Comparison of ENCODE assay signal across 9 mouse cellular contexts in genomic region chr19:23373287-23373686, GRCm38 (mm10).
DNase-seq lines count a peak whose midpoint lies in the region; ATAC-seq and TF ChIP-seq lines count a peak whose summit lies in the region.
"Had no signal": no experiment of that assay in that cellular context is flagged by ENCODE, and none has a peak within 500 bp of the region (broad histone marks: within the 10 kb centered on the region; RNA-seq: fewer than 3 reads in every experiment).

No protein-coding gene starts in this region.

- H3K27ac ChIP-seq in kidney, embryonic 15.5 days = no peak overlapping the region
- no peak overlapping the region for H3K27ac ChIP-seq in intestine, embryonic 15.5 days
- no peak overlapping the region for H3K27ac ChIP-seq in limb, embryonic 10.5 days
- no peak overlapping the region for H3K27ac ChIP-seq in testis, adult 2 months (ENCODE audit: control insufficient read depth, insufficient read depth, low read depth, low read length)
- H3K27ac ChIP-seq: neural tube, embryonic 13.5 days had no signal

- peaks cover 5% of the 10 kb centered on the region; the same call in 1 of the 2 replicates for H3K4me1 ChIP-seq in kidney, embryonic 15.5 days
- no peaks in the 10 kb centered on the region; the same call in 1 of the 2 replicates for H3K4me1 ChIP-seq in intestine, embryonic 15.5 days (replicated peaks)
- H3K4me1 ChIP-seq in limb, embryonic 10.5 days = 0 out of 2 replicates have a peak, but pooled peaks cover 3% of the 10 kb centered on the region
- no peaks in the 10 kb centered on the region for H3K4me1 ChIP-seq in testis, adult 2 months (ENCODE audit: control insufficient read depth, insufficient read depth, low read length)

- H3K4me3 ChIP-seq in kidney, embryonic 15.5 days (replicated peaks) = no peak overlapping the region
- no peak overlapping the region for H3K4me3 ChIP-seq in intestine, embryonic 15.5 days (replicated peaks)
- no peak overlapping the region for H3K4me3 ChIP-seq in limb, embryonic 10.5 days
- H3K4me3 ChIP-seq in testis, adult 2 months (ENCODE audit: control insufficient read depth, low read depth, low read length) = no peak overlapping the region
- H3K4me3 ChIP-seq: neural tube, embryonic 13.5 days had no signal

- TF ChIP-seq POLR2A in testis, adult 2 months (IDR thresholded peaks at IDR 0.05; ENCODE audit: control insufficient read depth, low read depth, low read length) = no peak

- no peak overlapping the region for H3K9ac ChIP-seq in kidney, embryonic 15.5 days
- no peak overlapping the region for H3K9ac ChIP-seq in intestine, embryonic 15.5 days
- H3K9ac ChIP-seq: neural tube, embryonic 13.5 days had no signal

- H3K36me3 ChIP-seq in kidney, embryonic 15.5 days = no peaks in the 10 kb centered on the region
- H3K36me3 ChIP-seq in intestine, embryonic 15.5 days = no peaks in the 10 kb centered on the region
- H3K36me3 ChIP-seq in limb, embryonic 10.5 days = no peaks in the 10 kb centered on the region
- no peaks in the 10 kb centered on the region for H3K36me3 ChIP-seq in testis, adult 2 months (ENCODE audit: control insufficient read depth, insufficient read depth, low read length)
- H3K36me3 ChIP-seq: neural tube, embryonic 13.5 days had no signal

- peak; percentile 49 for DNase-seq in kidney, adult 18-20 months
- peak; percentile 90 to 94 for DNase-seq in cerebellum, postnatal 10 days
- DNase-seq in gastrocnemius, adult 18-20 months (ENCODE audit: low spot score) = peak; percentile 56
- DNase-seq in limb, embryonic 10.5 days (ENCODE audit: low spot score) = peak; percentile 73
- DNase-seq in neural tube, embryonic 10.5 days (ENCODE audit: extremely low spot score, low spot score) = peak; percentile 63

- no peaks in the 10 kb centered on the region for H3K9me3 ChIP-seq in kidney, embryonic 15.5 days (replicated peaks)
- H3K9me3 ChIP-seq in intestine, embryonic 15.5 days = no peaks in the 10 kb centered on the region
- H3K9me3 ChIP-seq in limb, embryonic 10.5 days (replicated peaks) = no peaks in the 10 kb centered on the region
- H3K9me3 ChIP-seq: neural tube, embryonic 13.5 days had no signal

- no peaks in the 10 kb centered on the region; the same call in 1 of the 2 replicates for H3K27me3 ChIP-seq in kidney, embryonic 15.5 days
- no peaks in the 10 kb centered on the region for H3K27me3 ChIP-seq in intestine, embryonic 15.5 days (replicated peaks)
- no peaks in the 10 kb centered on the region for H3K27me3 ChIP-seq in limb, embryonic 10.5 days (ENCODE audit: low read depth, poor library complexity, severe bottlenecking)
- no peaks in the 10 kb centered on the region for H3K27me3 ChIP-seq in testis, adult 2 months (ENCODE audit: control insufficient read depth, insufficient read depth, low read length)
- H3K27me3 ChIP-seq: neural tube, embryonic 13.5 days had no signal

- no peak overlapping the region for H3K4me2 ChIP-seq in kidney, embryonic 15.5 days
- H3K4me2 ChIP-seq in intestine, embryonic 15.5 days (replicated peaks) = no peak overlapping the region
- H3K4me2 ChIP-seq: neural tube, embryonic 13.5 days had no signal

- no peak for ATAC-seq in kidney, embryonic 15.5 days (replicated peaks; ENCODE audit: low FRiP score)
- 0 out of 2 replicates have a peak, but pooled peaks have one; percentile 58 for ATAC-seq in intestine, embryonic 15.5 days

- TF ChIP-seq CTCF in testis, adult 2 months (IDR thresholded peaks at IDR 0.05; ENCODE audit: control insufficient read depth, insufficient read depth, insufficient replicate concordance, low read depth, low read length) = peak; percentile 87

- 48% methylated on average over 8 of the region's 8 CpGs for WGBS in kidney, embryonic 15.5 days
- 40% methylated on average over 8 of the region's 8 CpGs for WGBS in intestine, embryonic 15.5 days
- WGBS in limb, embryonic 10.5 days = 51% methylated on average over 8 of the region's 8 CpGs
